Mouse (Mus musculus): ENCODE data around the gene Zfp879. TPM values are rescaled to one million over a fixed set of nuclear protein-coding genes. Genes with fewer than 3 reads are reported as not detected.

Gene Zfp879
- polyA plus RNA-seq (2011; ENCODE audit: insufficient read depth, insufficient read length, low replicate concordance, missing spikeins): not detected in 2 replicates

DNA sequence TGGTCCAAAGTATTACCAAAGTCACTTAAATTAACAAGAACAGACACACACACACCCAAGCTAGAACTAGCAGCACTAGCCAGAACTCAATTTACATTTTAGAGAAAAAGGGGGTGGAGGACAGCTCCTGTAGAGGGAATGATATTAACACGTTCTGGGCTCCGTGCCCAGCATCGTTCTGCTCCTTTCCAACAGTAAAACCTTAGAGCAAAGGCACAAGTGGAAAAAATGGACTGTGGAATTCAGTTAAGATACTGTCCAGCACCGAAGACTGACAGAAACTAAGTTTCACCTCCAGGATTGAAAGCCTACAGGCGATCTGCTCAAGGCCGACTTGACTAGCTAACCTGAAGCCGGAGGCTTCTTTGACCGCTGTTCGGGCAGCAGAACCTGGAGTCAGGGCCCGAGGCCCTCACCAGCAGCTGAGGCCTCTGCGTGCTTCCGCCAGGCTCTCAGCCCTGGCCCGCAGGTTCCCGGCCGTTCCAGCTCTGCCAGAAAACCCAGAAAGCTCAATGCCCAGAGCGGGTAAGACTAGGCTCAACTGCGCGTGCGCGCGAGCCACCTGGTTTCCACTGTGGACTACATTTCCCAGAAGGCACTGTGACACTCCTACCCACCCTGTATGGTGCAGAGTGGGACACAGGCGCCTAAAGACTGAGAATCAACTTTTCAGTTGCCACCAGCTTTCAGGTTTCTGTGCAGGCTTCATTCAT is at the start of gene Zfp879:
Gene Zfp879 (minus strand): TSS at position 530 of the 713 bp plus-strand sequence.
- no peaks in the 10 kb centered on the region for H3K4me1 ChIP-seq (ENCODE audit: control insufficient read depth, insufficient read depth, low read length)
- peak within 1 kb of the TSS; percentile 24 for H3K4me3 ChIP-seq (replicated peaks; ENCODE audit: control insufficient read depth, low read depth, low read length)
- WGBS: 22% methylated on average over 22 of the region's 22 CpGs
- no peak within 1 kb of the TSS; the same call in 1 of the 2 replicates for H3K27ac ChIP-seq (ENCODE audit: control insufficient read depth, insufficient read depth, low read depth, low read length, poor library complexity)
- TF ChIP-seq POLR2A (IDR thresholded peaks at IDR 0.05; ENCODE audit: borderline replicate concordance, control insufficient read depth, low read depth, low read length) (0 out of 2 replicates have a peak, but pooled peaks have one; percentile 18), CTCF (IDR thresholded peaks at IDR 0.05; ENCODE audit: control insufficient read depth, insufficient read depth, low read length) (no peak)

DNA sequence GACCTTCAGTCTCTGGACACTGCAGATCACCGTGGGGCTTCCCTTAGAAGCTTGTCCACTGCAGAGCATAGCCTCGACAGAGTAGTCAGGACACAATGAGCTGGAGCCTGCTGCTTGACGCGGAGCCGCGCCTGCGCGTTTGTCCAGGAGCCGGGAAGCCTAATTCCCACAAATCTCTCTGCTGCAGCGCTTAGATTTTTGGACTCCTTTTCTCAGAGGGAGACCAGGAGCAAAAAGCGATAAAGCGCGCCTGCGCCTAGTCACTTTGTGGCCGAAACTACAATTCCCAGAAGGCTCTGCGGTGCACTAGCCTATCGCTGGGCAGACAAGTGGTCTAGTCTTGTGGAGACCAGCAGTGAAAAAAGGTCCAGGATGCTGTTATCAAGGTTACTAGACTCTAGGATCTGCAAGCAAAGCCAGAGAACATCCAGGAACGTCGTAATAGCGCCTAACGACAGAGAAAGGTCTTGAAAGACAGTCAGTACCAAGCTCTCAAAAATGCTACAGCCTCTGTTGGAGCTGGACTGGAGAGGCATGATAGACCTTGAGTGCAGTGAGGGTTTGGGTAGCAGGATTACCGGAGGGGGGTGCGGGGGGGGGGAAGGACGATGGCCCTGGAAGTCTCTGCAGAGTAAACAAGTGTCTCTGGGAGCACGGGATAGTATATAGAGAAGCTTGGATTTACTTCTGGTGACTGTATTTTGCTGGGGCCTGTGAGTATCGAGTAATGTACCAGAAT is 46.2 kb upstream of the Zfp879 start, which contains the start of gene Zfp454:
Gene Zfp454 (minus strand): TSS at position 262 of the 739 bp plus-strand sequence.
- WGBS: 11% methylated on average over 26 of the region's 26 CpGs
- Histone ChIP-seq H3K4me3 (replicated peaks; ENCODE audit: control insufficient read depth, low read depth, low read length) (no peak within 1 kb of the TSS), H3K27ac (ENCODE audit: control insufficient read depth, insufficient read depth, low read depth, low read length, poor library complexity) (no peak within 1 kb of the TSS), H3K4me1 (ENCODE audit: control insufficient read depth, insufficient read depth, low read length) (no peaks in the 10 kb centered on the region)
- TF ChIP-seq CTCF (IDR thresholded peaks at IDR 0.05; ENCODE audit: control insufficient read depth, insufficient read depth, low read length) (no peak), POLR2A (IDR thresholded peaks at IDR 0.05; ENCODE audit: borderline replicate concordance, control insufficient read depth, low read depth, low read length) (no peak)

DNA sequence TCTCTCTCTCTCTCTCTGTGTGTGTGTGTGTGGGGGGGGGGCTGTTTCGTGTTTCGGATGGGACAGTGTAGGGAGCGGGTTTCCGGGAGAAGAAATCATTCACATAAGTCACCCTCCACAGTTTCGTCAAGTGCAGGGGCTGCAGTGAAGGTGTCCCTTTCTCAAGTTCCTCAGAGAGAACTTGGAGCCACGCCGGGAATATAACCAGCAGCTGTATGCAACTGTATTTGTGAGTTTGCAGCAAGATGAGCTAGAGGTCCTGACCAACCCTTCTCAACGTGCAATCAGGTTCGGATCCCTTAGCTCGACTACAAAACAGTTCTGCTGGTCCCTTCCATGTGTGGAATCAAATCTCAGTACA is 45.6 kb upstream of the Zfp879 start:
- Histone ChIP-seq H3K27ac (ENCODE audit: control insufficient read depth, insufficient read depth, low read depth, low read length, poor library complexity) (no peak overlapping the region), H3K4me3 (replicated peaks; ENCODE audit: control insufficient read depth, low read depth, low read length) (no peak overlapping the region), H3K4me1 (ENCODE audit: control insufficient read depth, insufficient read depth, low read length) (no peaks in the 10 kb centered on the region)
- TF ChIP-seq CTCF (IDR thresholded peaks at IDR 0.05; ENCODE audit: control insufficient read depth, insufficient read depth, low read length) (no peak), POLR2A (IDR thresholded peaks at IDR 0.05; ENCODE audit: borderline replicate concordance, control insufficient read depth, low read depth, low read length) (no peak)
- 23% methylated on average over 10 of the region's 10 CpGs for WGBS

DNA sequence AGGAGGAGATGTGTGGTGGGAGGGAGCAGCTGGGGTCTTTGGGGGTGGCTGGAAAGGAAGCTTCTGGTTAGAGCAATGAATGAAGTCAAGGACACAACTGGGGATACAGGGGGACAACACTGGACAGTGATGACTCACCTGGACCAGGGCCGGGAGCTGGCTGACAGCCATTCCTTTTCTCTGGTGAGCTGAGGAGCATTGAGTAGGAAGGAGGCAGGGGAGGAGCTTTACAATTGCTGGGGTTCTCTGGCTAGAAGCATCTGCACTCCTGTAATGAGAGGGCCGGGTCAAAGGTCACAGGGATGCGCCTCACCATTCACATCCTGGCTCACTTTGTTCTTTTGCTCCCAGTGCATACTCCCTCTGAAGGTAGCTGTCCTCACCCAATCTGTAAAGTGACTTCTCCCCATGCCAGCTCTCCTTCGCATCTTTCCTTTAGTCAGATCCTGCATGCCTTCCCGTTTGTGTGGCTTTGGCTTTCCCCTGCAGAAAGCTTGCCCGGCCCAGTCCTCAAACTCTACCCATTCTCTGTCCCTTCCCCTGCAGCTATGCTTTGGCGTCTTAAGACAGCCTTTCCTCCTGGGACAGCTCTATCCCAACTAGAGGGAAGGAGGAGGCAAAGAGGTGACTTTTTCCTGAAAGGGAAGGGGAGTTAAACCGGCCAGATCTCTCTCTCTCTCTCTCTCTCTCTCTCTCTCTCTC is 45.0 kb upstream of the Zfp879 start:
- WGBS: 66% methylated on average over 8 of the region's 8 CpGs
- TF ChIP-seq CTCF (IDR thresholded peaks at IDR 0.05; ENCODE audit: control insufficient read depth, insufficient read depth, low read length): no peak
- TF ChIP-seq POLR2A (IDR thresholded peaks at IDR 0.05; ENCODE audit: borderline replicate concordance, control insufficient read depth, low read depth, low read length): no peak

DNA sequence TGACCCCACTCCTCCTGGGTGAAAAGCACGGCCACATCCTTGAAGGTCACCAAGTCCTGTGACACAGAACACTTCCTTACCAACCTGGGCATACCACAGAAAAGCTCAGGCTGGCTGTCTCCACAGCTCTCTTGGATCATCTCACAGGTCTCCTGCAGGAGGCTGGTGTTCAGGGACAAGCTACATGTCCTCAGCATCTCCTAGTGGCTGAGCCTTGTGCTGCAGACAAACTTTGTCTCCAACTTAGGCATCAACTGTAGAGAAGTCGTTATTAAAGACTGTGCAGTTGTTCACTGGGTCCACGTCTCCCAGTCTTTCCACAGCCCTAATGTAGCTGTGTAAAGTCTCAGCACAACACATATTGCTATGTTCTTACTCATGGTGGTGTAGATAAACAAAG is 42.4 kb upstream of the Zfp879 start:
- Histone ChIP-seq H3K27ac (ENCODE audit: control insufficient read depth, insufficient read depth, low read depth, low read length, poor library complexity) (no peak overlapping the region), H3K4me1 (ENCODE audit: control insufficient read depth, insufficient read depth, low read length) (no peaks in the 10 kb centered on the region), H3K4me3 (replicated peaks; ENCODE audit: control insufficient read depth, low read depth, low read length) (no peak overlapping the region)
- TF ChIP-seq POLR2A (IDR thresholded peaks at IDR 0.05; ENCODE audit: borderline replicate concordance, control insufficient read depth, low read depth, low read length) (no peak), CTCF (IDR thresholded peaks at IDR 0.05; ENCODE audit: control insufficient read depth, insufficient read depth, low read length) (peak; percentile 17; the same call in 1 of the 2 replicates)
- WGBS: 48% methylated on average over 3 of the region's 3 CpGs

More for the DNA sequence above, 45.0 kb upstream of the Zfp879 start:
- H3K27ac ChIP-seq (ENCODE audit: control insufficient read depth, insufficient read depth, low read depth, low read length, poor library complexity): no peak overlapping the region
- no peak overlapping the region for H3K4me3 ChIP-seq (replicated peaks; ENCODE audit: control insufficient read depth, low read depth, low read length)
- no peaks in the 10 kb centered on the region for H3K4me1 ChIP-seq (ENCODE audit: control insufficient read depth, insufficient read depth, low read length)

DNA sequence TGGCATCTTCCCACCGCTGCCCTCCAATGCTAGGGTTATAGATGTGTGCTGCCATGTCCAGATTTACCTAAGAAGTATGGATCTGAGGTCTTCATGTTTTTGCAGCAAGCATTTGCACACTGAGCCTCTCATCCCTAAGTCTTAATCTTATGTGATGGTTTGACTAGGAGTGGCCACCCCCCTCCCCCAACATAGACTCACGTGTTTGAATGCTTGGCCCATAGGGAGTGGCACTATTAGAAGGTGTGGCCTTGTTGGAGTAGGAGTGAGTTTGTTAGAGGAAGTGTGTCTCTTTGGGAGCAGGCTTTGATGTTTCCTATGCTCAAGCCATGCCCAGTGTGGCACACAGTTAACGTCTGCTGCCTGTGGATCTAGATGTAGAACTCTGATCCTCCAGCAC is 37.3 kb upstream of the Zfp879 start:
- Histone ChIP-seq H3K4me3 (replicated peaks; ENCODE audit: control insufficient read depth, low read depth, low read length) (no peak overlapping the region), H3K4me1 (ENCODE audit: control insufficient read depth, insufficient read depth, low read length) (no peaks in the 10 kb centered on the region), H3K27ac (ENCODE audit: control insufficient read depth, insufficient read depth, low read depth, low read length, poor library complexity) (no peak overlapping the region)
- no peak for TF ChIP-seq POLR2A (IDR thresholded peaks at IDR 0.05; ENCODE audit: borderline replicate concordance, control insufficient read depth, low read depth, low read length)
- no peak for TF ChIP-seq CTCF (IDR thresholded peaks at IDR 0.05; ENCODE audit: control insufficient read depth, insufficient read depth, low read length)
- 77% methylated on average over 3 of the region's 3 CpGs for WGBS

DNA sequence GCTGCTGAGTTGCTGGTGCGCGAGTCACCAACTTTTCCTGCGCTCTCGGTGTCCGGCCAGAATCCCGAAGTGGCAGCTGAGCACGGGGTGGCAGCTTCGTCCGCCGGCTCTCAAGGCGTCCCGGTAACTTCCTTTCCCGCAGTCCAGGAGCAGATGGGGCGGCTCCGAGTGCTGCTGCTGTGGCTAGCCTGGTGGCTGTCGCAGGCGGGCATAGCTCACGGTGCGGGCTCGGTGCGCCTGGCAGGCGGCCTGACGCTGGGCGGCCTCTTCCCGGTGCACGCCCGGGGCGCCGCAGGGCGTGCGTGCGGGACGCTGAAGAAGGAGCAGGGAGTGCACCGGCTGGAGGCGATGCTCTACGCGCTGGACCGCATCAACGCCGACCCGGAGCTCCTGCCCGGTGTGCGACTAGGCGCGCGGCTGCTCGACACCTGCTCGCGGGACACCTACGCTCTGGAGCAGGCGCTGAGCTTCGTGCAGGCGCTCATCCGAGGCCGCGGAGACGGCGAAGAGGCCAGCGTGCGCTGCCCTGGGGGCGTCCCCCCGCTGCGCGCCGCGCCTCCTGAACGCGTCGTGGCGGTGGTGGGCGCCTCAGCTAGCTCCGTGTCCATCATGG is 9.7 kb upstream of the Zfp879 start:
- no peak overlapping the region for H3K4me3 ChIP-seq (replicated peaks; ENCODE audit: control insufficient read depth, low read depth, low read length)
- H3K4me1 ChIP-seq (ENCODE audit: control insufficient read depth, insufficient read depth, low read length): no peaks in the 10 kb centered on the region
- no peak for TF ChIP-seq POLR2A (IDR thresholded peaks at IDR 0.05; ENCODE audit: borderline replicate concordance, control insufficient read depth, low read depth, low read length)
- TF ChIP-seq CTCF (IDR thresholded peaks at IDR 0.05; ENCODE audit: control insufficient read depth, insufficient read depth, low read length): no peak
- H3K27ac ChIP-seq (ENCODE audit: control insufficient read depth, insufficient read depth, low read depth, low read length, poor library complexity): no peak overlapping the region
- WGBS: 1% methylated on average over 72 of the region's 72 CpGs

Data from bone marrow, adult 2 months (tissue).